Mouse (Mus musculus) heart, adult 2 months (tissue): Measurements from ENCODE around the gene Tk1.

ENCODE experiments used
- CTCF ChIP-seq: fragments of 200-600 bp; IDR thresholded peaks from 2 replicates; pipeline ENCODE4 v1.8.1; 2022; ENCODE audit warnings: antibody characterized with exemption, mild to moderate bottlenecking, moderate library complexity
- EP300 ChIP-seq: fragments of 200-500 bp; IDR thresholded peaks from 2 replicates; pipeline ENCODE4 v1.6.1; 2011; ENCODE audit warnings: low read depth, low read length, control low read depth; ENCODE audit not compliant: insufficient read depth
- POLR2A ChIP-seq: fragments of 200-500 bp; IDR thresholded peaks from 2 replicates; pipeline ENCODE4 v1.6.1; 2011; ENCODE audit warnings: mild to moderate bottlenecking, low read depth, low read length, control low read depth; ENCODE audit not compliant: insufficient read depth

DNA sequence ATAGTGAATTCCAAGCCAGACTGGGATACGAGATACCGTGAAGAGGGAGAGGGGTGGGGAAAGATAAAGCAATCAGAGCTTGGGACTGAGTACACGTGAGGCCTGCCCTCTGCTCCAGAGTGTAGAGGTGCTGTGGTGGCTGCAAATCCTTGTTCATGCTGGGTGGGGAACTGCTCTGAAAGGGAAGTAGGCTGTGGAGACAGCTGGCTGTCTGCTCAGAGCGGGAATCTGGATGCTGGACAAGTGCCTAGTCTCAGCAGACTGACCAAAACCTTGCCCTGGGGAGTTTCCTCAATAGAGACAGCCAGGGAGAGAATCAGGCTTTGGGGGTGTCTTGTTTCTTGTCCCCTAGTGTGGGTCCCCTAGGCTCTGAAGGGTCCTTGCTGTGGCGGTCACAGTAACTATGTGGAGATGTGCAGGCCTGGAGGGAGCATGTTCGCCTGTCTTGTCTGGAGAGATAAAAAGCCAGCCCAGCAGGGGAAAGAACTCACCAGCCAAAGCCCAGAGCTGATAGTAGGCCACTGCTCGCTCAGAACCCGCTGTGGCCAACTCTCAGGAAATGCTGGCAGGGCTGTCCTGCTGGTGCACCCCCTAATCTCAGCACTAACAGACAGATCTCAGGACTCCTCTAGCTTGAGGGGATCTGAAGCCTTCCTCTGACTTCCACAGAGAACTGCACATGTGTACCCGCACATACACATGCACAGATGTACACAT, 3.2 kb upstream of the Tk1 start:
- TF ChIP-seq CTCF, result no peak
- TF ChIP-seq POLR2A, result peak; percentile 37; the same call in 1 of the 2 replicates
- TF ChIP-seq EP300, result peak; percentile 28; the same call in 1 of the 2 replicates
